Mouse (Mus musculus) heart, postnatal 0 days (tissue): Measurements from ENCODE around the gene Olfr1414.

Experiments used
- CTCF ChIP-seq: IDR thresholded peaks from 2 replicates; pipeline ENCODE4 v1.5.1; 2016; ENCODE audit warnings: antibody characterized with exemption, control low read depth, low read depth
- EP300 ChIP-seq: IDR thresholded peaks from 2 replicates; pipeline ENCODE4 v1.6.1; 2016; ENCODE audit warnings: antibody characterized with exemption, low read depth

DNA sequence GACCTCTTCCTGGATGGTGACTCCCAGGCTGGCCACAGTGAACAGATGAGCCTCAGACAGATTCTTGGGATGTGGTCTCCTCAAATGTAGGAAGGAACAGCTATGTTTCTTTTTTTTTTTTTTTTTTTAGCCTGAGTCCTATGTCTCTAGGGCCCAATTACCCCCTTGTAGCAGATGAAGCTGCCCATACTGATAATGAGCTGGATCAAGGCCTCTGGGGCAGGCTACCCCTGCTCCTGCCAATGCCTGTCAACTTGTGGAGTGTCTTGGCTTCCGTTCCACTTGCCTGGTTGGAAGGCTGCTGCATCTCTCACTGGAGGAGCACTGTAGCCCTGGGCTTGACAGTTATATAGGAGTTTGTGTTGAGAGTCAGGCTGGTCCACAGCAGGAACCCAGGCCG is 22.5 kb downstream of the Olfr1414 start, which contains the start of gene Olfr1415:
- TF ChIP-seq CTCF (no peak), EP300 (no peak)
